Mouse (Mus musculus): ENCODE data around the gene Dnaic2.

Dnaic2 gene

DNA sequence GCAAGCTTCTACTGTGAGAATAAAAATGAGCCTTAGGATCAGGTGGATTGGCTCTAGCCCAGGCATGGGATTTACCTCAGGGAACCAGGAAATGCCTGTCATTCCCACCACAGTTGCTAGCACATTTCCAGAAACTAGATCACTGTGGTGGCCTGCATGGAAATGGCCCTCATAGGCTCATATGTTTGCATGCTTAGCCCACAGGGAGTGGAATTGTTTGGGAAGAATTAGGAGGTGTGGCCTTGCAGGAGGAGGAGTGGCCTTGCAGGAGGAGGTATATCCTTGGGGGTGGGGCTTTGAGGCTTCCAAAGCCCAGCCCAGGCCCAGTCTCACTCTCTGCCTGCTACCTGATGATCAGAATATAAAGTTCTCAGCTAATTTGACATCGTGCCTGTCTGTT is 74.7 kb downstream of the Dnaic2 start:
- no peak for DNase-seq

DNA sequence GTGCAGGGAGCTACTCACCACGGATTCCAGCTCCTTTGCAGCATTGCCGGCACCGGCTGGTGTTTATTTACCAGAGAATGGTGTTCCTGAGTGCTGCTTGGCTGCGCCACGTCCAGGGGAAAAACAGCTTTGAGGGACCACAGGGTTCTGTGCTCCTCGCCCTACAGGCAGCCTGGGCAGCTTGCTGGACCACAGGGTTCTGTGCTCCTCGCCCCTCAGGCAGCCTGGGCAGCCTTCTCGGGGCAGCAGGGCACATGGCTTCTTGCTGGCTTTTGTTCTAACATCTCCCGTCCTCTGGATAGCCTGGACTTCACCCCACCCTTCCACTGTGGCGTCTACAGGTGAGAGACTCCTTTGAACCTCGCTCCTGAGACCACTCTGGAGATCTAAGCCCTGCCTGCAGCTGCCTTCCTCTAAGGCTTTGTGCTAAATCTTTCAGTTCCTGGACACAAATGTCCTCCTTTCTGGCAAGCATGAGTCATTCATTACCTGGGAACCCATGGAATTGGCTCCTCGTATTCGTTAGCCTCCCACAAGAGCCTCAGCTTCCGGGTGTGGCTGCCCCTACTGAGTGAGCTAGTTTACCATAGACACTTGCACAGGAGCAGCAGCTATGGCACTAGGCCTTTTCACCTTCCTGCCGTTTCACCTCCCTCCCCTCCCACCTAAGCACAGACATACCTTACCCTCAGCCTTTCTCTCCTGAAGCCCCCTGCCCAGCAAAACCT is 75.5 kb downstream of the Dnaic2 start:
- no peak for DNase-seq

DNA sequence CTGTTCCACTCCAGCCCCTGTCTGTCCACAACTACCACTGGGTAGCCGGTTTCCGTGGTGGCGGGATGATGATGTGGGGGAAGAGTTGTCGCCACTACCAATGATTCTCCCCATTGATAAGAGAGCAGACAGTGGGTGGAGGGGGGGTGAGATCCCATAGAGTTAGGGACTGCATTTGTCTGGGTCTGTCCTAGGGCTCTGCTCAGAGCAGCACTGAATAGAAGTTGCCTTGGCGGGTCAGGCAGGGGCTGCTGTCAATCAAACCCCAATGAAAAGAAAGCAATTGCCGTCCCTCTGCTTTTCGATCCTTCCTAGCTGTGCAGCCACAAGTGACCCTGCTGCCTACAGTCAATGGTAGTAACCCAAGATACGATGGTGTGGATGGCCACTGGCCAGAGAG is 76.8 kb downstream of the Dnaic2 start:
- DNase-seq = no peak

DNA sequence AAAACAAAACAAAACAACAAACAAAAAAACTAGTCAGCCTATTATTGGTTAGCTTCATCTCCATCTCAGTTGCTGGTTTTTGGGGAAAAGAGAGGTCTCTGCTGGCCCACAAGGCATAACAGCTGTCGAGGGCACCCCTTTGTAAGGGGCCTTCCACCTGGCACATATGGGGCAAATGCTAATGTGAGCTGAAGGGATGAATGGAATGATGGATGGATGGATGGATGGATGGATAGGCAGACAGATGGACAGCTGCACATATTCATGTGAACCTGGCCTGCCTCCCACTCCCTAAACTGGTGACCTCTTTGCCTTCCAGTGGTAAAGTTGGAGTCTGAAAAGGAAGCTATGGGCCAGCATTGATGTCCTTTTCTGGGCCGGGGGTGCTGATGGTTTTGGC is 79.8 kb downstream of the Dnaic2 start:
- DNase-seq = no peak
